Mouse (Mus musculus): ENCODE data around the gene Grn.

GRCm38 (mm10) chr11:102432115-102432843 is 2.2 kb downstream of the Grn start:
- TF ChIP-seq CTCF (IDR thresholded peaks at IDR 0.05), result no peak
- TF ChIP-seq EP300 (IDR thresholded peaks at IDR 0.05), result no peak
